Mouse (Mus musculus): ENCODE measurements around the gene Tnfsf14.

Gene Tnfsf14

GRCm38 (mm10) chr17:57194041-57194507, at the start of gene Tnfsf14:
Gene Tnfsf14 (minus strand): TSS chr17:57194177.
- peak; percentile 32 for DNase-seq (ENCODE audit: low spot score)

- DNase-seq (ENCODE audit: low spot score): no peak
These were observed 43.2 kb upstream of the Tnfsf14 start for GRCm38 (mm10) chr17:57237181-57237580.

GRCm38 (mm10) chr17:57235803-57236202, 41.8 kb upstream of the Tnfsf14 start:
- no peak for DNase-seq (ENCODE audit: low spot score)

- no peak for DNase-seq (ENCODE audit: low spot score)
These were observed 40.4 kb upstream of the Tnfsf14 start for GRCm38 (mm10) chr17:57234254-57234928.

GRCm38 (mm10) chr17:57233038-57233437, 39.1 kb upstream of the Tnfsf14 start:
- DNase-seq (ENCODE audit: low spot score): no peak

- no peak for DNase-seq (ENCODE audit: low spot score)
These were observed 38.2 kb upstream of the Tnfsf14 start for GRCm38 (mm10) chr17:57232200-57232599.

- peak; percentile 38 for DNase-seq (ENCODE audit: low spot score)
These were observed 37.4 kb upstream of the Tnfsf14 start for GRCm38 (mm10) chr17:57231321-57231771.

GRCm38 (mm10) chr17:57230728-57231125, 36.8 kb upstream of the Tnfsf14 start:
- peak; percentile 60 for DNase-seq (ENCODE audit: low spot score)

- no peak for DNase-seq (ENCODE audit: low spot score)
These were observed 36.1 kb upstream of the Tnfsf14 start for GRCm38 (mm10) chr17:57229851-57230727.

- no peak for DNase-seq (ENCODE audit: low spot score)
These were observed 34.9 kb upstream of the Tnfsf14 start for GRCm38 (mm10) chr17:57228873-57229272.

GRCm38 (mm10) chr17:57228014-57228413, 34.0 kb upstream of the Tnfsf14 start, which contains the start of gene C3:
Gene C3 (minus strand): TSS chr17:57228136.
- peak; percentile 86 for DNase-seq (ENCODE audit: low spot score)

GRCm38 (mm10) chr17:57227468-57227867, 33.5 kb upstream of the Tnfsf14 start:
- DNase-seq (ENCODE audit: low spot score): no peak

GRCm38 (mm10) chr17:57223313-57223712, 29.3 kb upstream of the Tnfsf14 start:
- no peak for DNase-seq (ENCODE audit: low spot score)

- DNase-seq (ENCODE audit: low spot score): no peak
These were observed 27.9 kb upstream of the Tnfsf14 start for GRCm38 (mm10) chr17:57221911-57222310.

- DNase-seq (ENCODE audit: low spot score): peak; percentile 53
These were observed 25.9 kb upstream of the Tnfsf14 start for GRCm38 (mm10) chr17:57219884-57220207.

- peak; percentile 65 for DNase-seq (ENCODE audit: low spot score)
These were observed 25.3 kb upstream of the Tnfsf14 start for GRCm38 (mm10) chr17:57219167-57219883.

GRCm38 (mm10) chr17:57218335-57218900, 24.4 kb upstream of the Tnfsf14 start:
- no peak for DNase-seq (ENCODE audit: low spot score)

- DNase-seq (ENCODE audit: low spot score): no peak
These were observed 20.9 kb upstream of the Tnfsf14 start for GRCm38 (mm10) chr17:57214676-57215387.

GRCm38 (mm10) chr17:57211501-57211900, 17.5 kb upstream of the Tnfsf14 start:
- DNase-seq (ENCODE audit: low spot score): no peak

GRCm38 (mm10) chr17:57209330-57209729, 15.4 kb upstream of the Tnfsf14 start:
- DNase-seq (ENCODE audit: low spot score): no peak

GRCm38 (mm10) chr17:57207938-57208337, 14.0 kb upstream of the Tnfsf14 start:
- DNase-seq (ENCODE audit: low spot score): no peak

Data from lung, postnatal 25 days (tissue).